ENCODE assay signal across 1 mouse cellular context in the genomic region with DNA sequence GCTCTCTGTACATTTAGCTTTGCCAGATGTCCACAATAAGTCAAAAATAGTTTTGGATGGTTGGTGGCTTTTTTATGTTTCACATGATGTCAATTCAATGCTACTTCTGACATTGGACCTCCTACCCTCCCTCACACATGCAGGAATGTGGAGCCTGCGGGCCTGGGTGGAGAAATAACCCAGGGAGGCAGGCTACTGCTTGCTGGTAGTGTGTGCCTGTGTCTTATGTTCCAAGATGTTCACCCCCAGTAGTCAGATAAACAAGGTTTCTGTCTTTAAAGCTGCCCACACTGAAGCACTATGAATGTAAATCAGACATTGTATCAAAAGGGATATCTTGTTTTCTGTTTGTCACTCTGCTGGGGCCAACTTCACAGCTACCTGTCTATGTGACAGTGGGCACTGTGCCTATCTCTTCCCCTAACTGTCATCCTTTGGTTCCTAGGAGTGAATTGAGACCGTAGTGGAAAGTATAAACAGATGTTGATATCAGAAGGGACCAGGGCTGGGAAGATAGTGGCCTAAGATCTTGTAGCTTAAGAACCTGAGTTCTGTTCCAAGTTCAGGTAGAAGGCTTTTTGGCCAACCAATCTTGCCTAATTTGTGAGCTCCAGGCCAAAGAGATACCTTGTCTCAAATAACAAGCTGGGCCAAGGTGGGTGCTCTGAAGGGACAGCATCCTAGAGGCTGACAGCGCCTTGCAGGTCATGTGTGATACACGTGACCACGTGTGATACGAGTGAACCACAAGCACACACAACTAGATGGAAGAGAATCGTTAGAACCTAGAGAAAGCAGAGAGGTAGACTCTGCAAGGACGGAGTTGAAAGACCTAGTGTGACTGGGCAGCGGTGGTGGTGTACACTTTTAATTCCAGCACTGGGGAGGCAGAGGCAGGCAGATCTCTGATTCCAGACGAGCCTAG.
TF ChIP-seq lines count a peak whose summit lies in the region.

No protein-coding gene starts in this region.

TF ChIP-seq in MEL, 35 proteins besides CTCF, POLR2A, EP300 and RAD21 (continued from another document):
- TF ChIP-seq MYB (IDR thresholded peaks at IDR 0.05; ENCODE audit: low read depth, low read length) (peak; percentile 69; the same call in 1 of the 2 replicates), MXI1 (IDR thresholded peaks at IDR 0.05; ENCODE audit: low read depth, low read length) (no peak), ZC3H11A (IDR thresholded peaks at IDR 0.05; ENCODE audit: low read depth, low read length) (no peak), RCOR1 (IDR thresholded peaks at IDR 0.05; ENCODE audit: low read depth, low read length) (peak; percentile 48; the same call in 1 of the 2 replicates), HCFC1 (IDR thresholded peaks at IDR 0.05; ENCODE audit: low read depth, low read length) (no peak), ZNF384 (IDR thresholded peaks at IDR 0.05; ENCODE audit: low read depth, low read length) (no peak), ETS1 (IDR thresholded peaks at IDR 0.05; ENCODE audit: low read depth, low read length) (peak; percentile 78), GATA1 (IDR thresholded peaks at IDR 0.05; ENCODE audit: low read depth, low read length) (peak; percentile 75), TAL1 (IDR thresholded peaks at IDR 0.05; ENCODE audit: low read length) (0 out of 2 replicates have a peak, but pooled peaks have one; percentile 14)
